Mouse (Mus musculus): ENCODE results near the gene Cmya5. TPM values are rescaled to one million over a fixed set of nuclear protein-coding genes. Genes with fewer than 3 reads are reported as not detected.
A peak's percentile ranks its signal among the peaks of the same experiment; 100 is the strongest.
"Not testable (repeated sequence)": the region's sequence is repeated elsewhere in the genome, so short reads cannot be mapped to it uniquely, and the experiment has no call there.

Gene Cmya5
- 0.11 and 0.14 TPM in 2 replicates for polyA plus RNA-seq (2015; fragmentation: Nextera tagmentation; extraction: Ambion mirVana)

DNA sequence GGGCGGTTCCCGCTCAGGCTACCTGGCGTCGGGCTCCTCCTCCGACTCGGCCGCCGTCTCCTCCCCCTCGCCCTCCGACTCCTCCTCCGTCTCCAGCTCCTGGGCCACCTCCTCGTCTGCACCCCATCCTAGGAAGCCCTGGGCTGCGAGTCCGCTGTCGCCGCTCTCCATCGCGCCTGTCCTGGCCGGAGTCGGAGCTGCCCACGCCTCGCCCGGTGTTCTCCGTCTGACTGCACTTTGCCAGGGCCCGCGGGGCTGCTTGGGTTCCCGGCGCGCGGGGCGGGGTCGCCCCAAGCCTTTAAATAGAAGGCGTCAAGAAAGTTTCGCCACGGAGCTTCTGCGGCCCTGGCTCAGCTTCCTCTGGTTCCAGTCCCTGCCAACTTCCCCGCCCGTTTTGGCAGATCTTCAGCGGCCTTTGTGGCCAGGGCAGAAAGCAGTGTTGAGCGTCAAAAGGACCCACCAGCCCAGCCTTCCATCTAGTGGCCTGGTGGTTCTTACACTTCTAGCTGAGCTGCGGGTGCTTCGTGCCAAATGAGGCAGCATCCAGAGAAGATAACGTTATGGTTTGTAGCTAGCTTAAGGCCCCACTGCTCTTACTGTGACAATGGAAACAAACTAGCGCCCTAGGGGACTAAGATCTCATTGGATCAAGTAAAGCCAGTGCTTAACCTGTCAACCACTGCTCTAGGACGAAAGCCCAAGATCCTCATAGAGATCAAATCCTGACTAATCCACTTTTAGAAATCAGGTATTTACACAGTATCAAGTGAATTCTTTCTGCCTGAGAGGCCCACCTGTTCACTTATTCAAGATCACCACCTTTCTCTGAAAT is at the start of gene Cmya5:
Cmya5 (minus strand) TSS at position 389 of the 832 bp plus-strand sequence.
- peak; percentile 92 for ATAC-seq (ENCODE audit: low read depth)
- H3K9me3 ChIP-seq, result no peaks in the 10 kb centered on the region
- 1% methylated on average over 45 of the region's 45 CpGs for WGBS
- peaks cover 18% of the 10 kb centered on the region for H3K36me3 ChIP-seq
- peak within 1 kb of the TSS; percentile 73 for H3K9ac ChIP-seq
- peak within 1 kb of the TSS; percentile 86 for H3K4me2 ChIP-seq
- 0 out of 2 replicates have a peak within 1 kb of the TSS, but pooled peaks have one; percentile 13 for H3K27ac ChIP-seq (replicated peaks)
- H3K4me3 ChIP-seq, result peak within 1 kb of the TSS; percentile 46
- H3K27me3 ChIP-seq, result no peaks in the 10 kb centered on the region
- H3K4me1 ChIP-seq (replicated peaks), result peaks cover 16% of the 10 kb centered on the region

DNA sequence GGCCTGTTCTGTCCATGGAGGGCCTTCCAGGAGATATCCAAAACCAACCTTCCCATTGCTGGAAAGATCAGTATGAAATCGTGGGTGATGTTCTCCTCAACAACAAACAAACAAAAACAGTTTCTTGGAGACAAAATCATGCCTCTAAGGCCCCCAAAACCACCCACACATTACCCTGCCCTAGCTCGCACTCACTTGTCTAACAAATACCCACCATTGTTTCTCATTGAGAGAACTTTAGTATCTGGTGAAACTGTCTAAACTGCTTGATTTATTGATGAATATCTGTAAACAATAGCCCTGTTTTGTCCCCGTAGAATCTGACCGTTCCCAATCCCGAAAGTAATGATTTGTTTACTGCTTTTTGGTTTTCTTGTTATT is 48.1 kb upstream of the Cmya5 start:
- peak overlapping the region; percentile 97 for H3K9ac ChIP-seq
- H3K36me3 ChIP-seq, result no peaks in the 10 kb centered on the region
- peak overlapping the region; percentile 99 for H3K4me3 ChIP-seq
- no peaks in the 10 kb centered on the region for H3K9me3 ChIP-seq
- H3K4me2 ChIP-seq, result peak overlapping the region; percentile 80
- H3K27me3 ChIP-seq, result no peaks in the 10 kb centered on the region
- H3K4me1 ChIP-seq (replicated peaks), result peaks cover 24% of the 10 kb centered on the region
- peak overlapping the region; percentile 96 for H3K27ac ChIP-seq (replicated peaks)
- 50% methylated on average over 5 of the region's 5 CpGs for WGBS
- peak; percentile 62 for ATAC-seq (ENCODE audit: low read depth)

DNA sequence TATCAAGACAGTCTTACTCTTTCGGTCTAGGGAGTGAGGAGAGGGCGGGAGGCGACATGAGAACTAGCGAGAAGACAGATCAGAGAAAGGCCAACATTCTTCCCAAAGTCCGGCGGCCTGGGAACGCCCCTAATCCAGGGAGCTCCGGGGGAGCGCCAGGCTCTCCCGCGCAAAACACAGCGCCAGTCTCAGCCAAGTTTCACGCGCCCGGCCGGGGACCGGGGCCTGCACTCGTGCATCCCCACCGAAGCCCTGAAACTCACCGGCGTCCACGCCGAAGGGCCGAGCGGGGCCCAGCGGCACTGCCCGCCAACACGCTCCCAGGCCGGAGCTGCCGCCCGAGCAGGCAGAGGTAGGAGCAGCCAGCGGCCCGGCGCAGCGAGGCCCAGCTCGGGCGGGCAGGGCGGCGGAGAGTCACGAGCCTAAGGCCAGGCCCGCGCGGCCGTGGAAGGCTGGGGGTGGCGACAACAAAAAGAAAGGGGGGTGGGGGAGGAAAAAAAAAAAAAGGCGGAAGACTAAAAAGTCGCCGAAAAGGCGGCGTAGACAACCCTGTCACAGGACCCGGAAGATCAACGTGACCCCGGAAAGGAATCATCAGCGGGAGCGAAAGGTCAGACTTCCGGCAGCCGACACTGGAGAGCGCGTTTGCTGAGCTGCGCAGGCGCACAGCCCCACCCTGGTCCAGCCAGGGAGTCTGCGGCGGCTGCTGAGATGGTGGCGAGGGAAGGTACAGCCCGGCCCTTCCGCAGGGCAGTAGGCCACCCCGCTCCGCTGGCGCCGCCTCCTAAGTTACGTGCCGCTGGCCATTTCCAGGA is 47.5 kb upstream of the Cmya5 start, which contains the start of gene Tent2:
Tent2 (minus strand) TSS at position 555 of the 815 bp plus-strand sequence.
- Histone ChIP-seq H3K4me1 (replicated peaks) (peaks cover 24% of the 10 kb centered on the region), H3K9ac (peak within 1 kb of the TSS; percentile 97), H3K36me3 (no peaks in the 10 kb centered on the region), H3K4me2 (peak within 1 kb of the TSS; percentile 80), H3K4me3 (peak within 1 kb of the TSS; percentile 99), H3K27ac (replicated peaks) (peak within 1 kb of the TSS; percentile 96), H3K9me3 (no peaks in the 10 kb centered on the region), H3K27me3 (no peaks in the 10 kb centered on the region)
- peak; percentile 99 for ATAC-seq (ENCODE audit: low read depth)
- WGBS, result under 1% methylated on average over 71 of the region's 72 CpGs

DNA sequence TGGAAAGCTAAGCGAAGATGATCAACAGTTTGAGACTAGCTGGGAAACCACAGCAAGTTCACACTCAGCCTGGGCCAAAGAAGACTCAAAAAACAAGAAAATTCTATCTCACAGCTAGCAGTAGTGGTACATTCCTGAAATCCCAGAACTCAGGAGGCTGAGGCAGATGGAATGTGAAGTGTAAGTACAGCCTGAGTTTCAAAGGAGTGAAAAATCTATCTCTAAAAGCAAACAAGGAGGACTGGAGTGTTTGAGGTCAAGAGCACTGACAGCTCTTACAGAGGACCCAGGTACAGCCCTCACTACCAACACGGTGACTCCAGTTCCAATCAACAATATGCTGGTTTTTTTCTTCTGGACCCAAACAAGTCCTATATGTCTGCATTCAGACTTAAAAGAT is 44.9 kb upstream of the Cmya5 start:
- H3K4me1 ChIP-seq (replicated peaks), result peaks cover 24% of the 10 kb centered on the region
- no peaks in the 10 kb centered on the region for H3K27me3 ChIP-seq
- no peak overlapping the region for H3K4me3 ChIP-seq
- 91% methylated on average over 2 of the region's 2 CpGs for WGBS
- no peak overlapping the region for H3K4me2 ChIP-seq
- no peak for ATAC-seq (ENCODE audit: low read depth)
- H3K9me3 ChIP-seq, result no peaks in the 10 kb centered on the region
- H3K36me3 ChIP-seq, result 0 out of 2 replicates have a peak, but pooled peaks cover 6% of the 10 kb centered on the region
- H3K27ac ChIP-seq (replicated peaks), result no peak overlapping the region
- H3K9ac ChIP-seq, result 0 out of 2 replicates have a peak overlapping the region, but pooled peaks have one; percentile 38

DNA sequence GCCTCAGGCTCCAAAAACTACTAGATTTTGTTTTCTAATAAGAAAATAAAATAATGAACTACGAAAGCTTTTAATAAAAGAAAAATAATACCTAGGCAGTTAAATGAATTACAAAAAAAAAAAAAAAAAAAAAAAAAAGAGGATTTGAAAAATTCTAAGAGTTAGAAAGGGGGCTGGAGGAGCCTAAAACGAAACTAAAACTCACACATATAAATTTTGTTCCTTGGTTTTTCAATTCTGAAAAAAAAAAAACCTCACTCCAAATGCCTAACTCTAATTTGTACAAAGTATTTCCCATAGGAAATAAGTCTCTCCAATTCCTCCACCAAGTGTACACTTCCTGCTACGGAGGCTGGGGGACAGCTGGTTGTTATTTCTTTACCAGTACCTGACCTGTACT is 44.2 kb upstream of the Cmya5 start:
- Histone ChIP-seq H3K9me3 (no peaks in the 10 kb centered on the region), H3K27me3 (no peaks in the 10 kb centered on the region), H3K4me1 (replicated peaks) (peaks cover 24% of the 10 kb centered on the region), H3K9ac (no peak overlapping the region), H3K36me3 (peaks cover 10% of the 10 kb centered on the region; the same call in 1 of the 2 replicates), H3K4me3 (no peak overlapping the region), H3K4me2 (no peak overlapping the region), H3K27ac (replicated peaks) (no peak overlapping the region)
- 88% methylated on average over 3 of the region's 3 CpGs for WGBS
- no peak for ATAC-seq (ENCODE audit: low read depth)

DNA sequence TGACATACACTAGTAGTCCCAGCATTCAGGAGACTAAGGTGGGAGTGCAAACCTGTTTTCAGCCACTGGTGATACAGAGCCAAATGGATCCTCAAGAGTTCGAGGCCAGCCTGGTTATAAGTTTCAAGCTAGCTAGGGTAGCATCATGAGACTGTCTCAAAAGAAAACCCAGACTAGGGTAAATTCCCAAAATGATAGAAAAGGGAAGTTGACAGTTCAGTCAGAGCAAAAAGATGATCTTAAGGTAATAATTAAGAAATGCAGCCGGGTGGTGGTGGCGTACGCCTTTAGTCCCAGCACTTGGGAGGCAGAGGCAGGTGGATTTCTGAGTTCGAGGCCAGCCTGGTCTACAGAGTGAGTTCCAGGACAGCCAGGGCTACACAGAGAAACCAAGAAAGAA is 43.3 kb upstream of the Cmya5 start:
- not testable (repeated sequence) for H3K9ac ChIP-seq; H3K27me3 ChIP-seq; H3K4me2 ChIP-seq; ATAC-seq (ENCODE audit: low read depth); H3K4me3 ChIP-seq; H3K27ac ChIP-seq (replicated peaks); H3K9me3 ChIP-seq
- H3K36me3 ChIP-seq, result peaks cover 19% of the 10 kb centered on the region
- WGBS, result 98% methylated on average over 5 of the region's 5 CpGs
- peaks cover 23% of the 10 kb centered on the region for H3K4me1 ChIP-seq (replicated peaks)

DNA sequence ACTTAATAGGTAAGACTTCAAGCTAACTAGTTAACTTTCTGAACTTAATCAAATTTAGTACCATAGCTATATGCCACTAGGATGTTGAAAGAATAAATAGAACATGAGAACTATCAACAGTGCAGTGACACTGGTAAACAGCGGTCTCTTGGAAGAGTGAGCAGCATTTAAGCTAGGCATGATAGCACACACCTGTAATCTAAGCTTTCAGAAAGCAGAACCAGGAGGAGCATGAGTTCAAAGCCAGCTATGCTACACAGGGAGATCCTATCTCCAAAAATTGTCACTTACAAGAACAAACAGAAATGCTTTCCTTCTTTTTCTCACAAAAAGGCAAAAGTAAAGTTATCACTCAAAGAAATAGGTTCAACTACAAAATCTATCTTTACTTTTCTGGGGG is 35.8 kb upstream of the Cmya5 start:
- no peak overlapping the region for H3K9ac ChIP-seq
- ATAC-seq (ENCODE audit: low read depth), result no peak
- no peaks in the 10 kb centered on the region for H3K27me3 ChIP-seq
- H3K4me3 ChIP-seq, result no peak overlapping the region
- no peaks in the 10 kb centered on the region for H3K4me1 ChIP-seq (replicated peaks)
- no peak overlapping the region for H3K4me2 ChIP-seq
- H3K27ac ChIP-seq (replicated peaks), result no peak overlapping the region
- H3K9me3 ChIP-seq, result no peaks in the 10 kb centered on the region
- 100% methylated on average over 1 of the region's 1 CpGs for WGBS
- peaks cover 34% of the 10 kb centered on the region for H3K36me3 ChIP-seq

DNA sequence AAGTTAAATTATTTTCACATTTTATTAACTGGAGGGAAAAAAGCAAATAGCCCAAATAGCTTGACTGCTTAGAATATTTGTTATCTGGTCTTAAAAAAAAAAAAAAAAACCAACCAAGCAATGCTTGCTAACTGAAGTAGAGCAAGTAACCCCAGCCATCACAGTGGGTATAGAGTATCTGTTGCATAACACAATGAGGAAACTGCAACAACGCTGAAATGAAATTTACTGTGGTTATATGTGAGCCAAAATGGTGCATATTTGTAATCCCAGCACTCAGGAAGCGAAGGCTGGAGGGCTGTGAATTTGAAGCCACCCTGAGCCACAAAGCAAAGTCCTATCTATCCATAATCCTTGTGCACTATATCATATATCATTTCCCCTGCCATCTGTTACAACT is 35.0 kb upstream of the Cmya5 start:
- H3K4me2 ChIP-seq, result no peak overlapping the region
- H3K4me3 ChIP-seq, result no peak overlapping the region
- no peaks in the 10 kb centered on the region for H3K9me3 ChIP-seq
- 93% methylated on average over 2 of the region's 2 CpGs for WGBS
- no peaks in the 10 kb centered on the region for H3K4me1 ChIP-seq (replicated peaks)
- H3K27me3 ChIP-seq, result no peaks in the 10 kb centered on the region
- no peak overlapping the region for H3K27ac ChIP-seq (replicated peaks)
- H3K9ac ChIP-seq, result no peak overlapping the region
- no peak for ATAC-seq (ENCODE audit: low read depth)
- H3K36me3 ChIP-seq, result peaks cover 33% of the 10 kb centered on the region

DNA sequence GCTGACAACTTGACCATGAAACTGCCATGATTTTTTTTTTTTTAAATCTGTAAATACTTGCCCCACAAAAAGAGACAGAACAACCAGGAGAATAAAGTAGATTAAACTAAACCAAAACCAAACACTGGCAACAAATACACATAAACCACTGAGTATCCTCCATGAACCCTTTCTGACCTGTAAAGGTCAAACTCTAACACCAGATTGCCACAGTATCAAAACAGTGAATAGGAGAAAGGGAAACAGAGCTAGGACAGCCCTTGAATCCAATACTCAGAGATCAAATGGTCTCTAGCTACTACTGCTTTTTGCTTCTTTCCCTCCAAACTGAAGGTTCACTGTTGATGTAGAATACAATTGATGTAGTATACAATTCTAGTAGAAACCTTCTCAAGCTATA is 33.0 kb upstream of the Cmya5 start:
- H3K9me3 ChIP-seq, result no peaks in the 10 kb centered on the region
- no peak overlapping the region for H3K4me3 ChIP-seq
- no peaks in the 10 kb centered on the region for H3K27me3 ChIP-seq
- no peak overlapping the region for H3K9ac ChIP-seq
- no peak overlapping the region for H3K4me2 ChIP-seq
- no peak for ATAC-seq (ENCODE audit: low read depth)
- peaks cover 29% of the 10 kb centered on the region for H3K36me3 ChIP-seq
- no peaks in the 10 kb centered on the region for H3K4me1 ChIP-seq (replicated peaks)
- H3K27ac ChIP-seq (replicated peaks), result no peak overlapping the region

DNA sequence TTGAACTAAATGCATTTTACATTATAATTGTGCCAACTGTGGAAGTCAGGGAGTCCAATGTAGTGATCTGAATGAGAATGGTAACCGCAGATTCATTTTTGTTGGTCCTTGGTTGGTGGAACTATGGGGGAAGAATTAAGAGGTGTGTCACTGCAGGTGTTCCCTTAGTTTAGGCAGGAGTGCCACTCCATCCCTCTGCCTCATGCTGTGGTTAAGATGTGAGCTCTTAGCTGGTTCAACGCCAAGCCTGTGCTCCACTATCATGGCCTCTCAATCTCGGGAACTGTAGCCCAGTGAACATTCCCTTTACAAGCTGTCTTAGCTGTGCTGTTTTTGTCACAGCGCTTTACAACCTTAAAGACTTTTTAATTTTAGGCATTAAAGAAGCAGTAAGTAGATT is 18.8 kb upstream of the Cmya5 start:
- Histone ChIP-seq H3K36me3 (peaks cover 46% of the 10 kb centered on the region), H3K4me3 (no peak overlapping the region), H3K4me2 (no peak overlapping the region), H3K27me3 (no peaks in the 10 kb centered on the region), H3K9ac (no peak overlapping the region), H3K27ac (replicated peaks) (no peak overlapping the region), H3K9me3 (no peaks in the 10 kb centered on the region), H3K4me1 (replicated peaks) (no peaks in the 10 kb centered on the region)
- WGBS, result 96% methylated on average over 4 of the region's 4 CpGs
- ATAC-seq (ENCODE audit: low read depth), result no peak

DNA sequence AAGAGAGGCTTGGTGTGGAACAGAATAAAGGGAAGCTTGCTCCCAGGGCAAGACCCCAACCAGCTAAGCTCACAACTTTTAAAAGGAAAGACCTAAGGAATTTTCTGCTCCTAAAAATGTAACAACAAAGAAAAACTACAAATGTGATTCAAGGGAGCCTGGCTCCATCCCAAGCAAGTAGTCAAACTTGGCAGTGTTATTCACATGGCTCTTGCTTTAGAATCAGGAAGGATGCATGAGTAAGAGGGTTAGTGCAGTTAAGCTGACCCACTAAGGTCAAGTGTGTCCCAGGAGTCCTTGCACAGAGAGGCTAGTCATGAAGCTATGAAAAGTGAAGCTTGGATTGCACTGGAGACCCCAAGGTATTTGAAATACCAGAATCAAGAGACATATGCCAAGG is 17.9 kb upstream of the Cmya5 start:
- no peaks in the 10 kb centered on the region for H3K9me3 ChIP-seq
- no peak overlapping the region for H3K4me2 ChIP-seq
- no peak overlapping the region for H3K9ac ChIP-seq
- ATAC-seq (ENCODE audit: low read depth), result no peak
- no peak overlapping the region for H3K4me3 ChIP-seq
- peaks cover 45% of the 10 kb centered on the region for H3K36me3 ChIP-seq
- no peaks in the 10 kb centered on the region for H3K4me1 ChIP-seq (replicated peaks)
- H3K27ac ChIP-seq (replicated peaks), result no peak overlapping the region
- no peaks in the 10 kb centered on the region for H3K27me3 ChIP-seq

DNA sequence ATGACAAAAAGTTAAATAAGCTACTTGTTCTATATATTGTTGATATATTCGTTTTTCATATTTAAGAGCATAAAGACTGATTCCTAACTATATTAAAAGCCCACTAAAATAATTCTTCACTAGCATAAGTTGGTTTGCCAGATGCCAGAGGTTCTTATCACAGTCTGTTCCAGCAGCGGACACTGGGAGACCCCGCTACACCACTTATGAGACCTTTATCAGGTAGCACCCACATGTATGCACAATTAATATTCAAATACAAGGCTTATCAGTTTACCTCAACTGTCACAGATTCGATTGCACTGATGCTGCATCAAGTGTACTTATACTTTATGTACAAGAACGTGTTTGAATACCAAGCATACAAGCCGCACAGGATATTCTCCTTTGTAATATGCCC is 13.7 kb upstream of the Cmya5 start:
- peaks cover 34% of the 10 kb centered on the region for H3K36me3 ChIP-seq
- no peaks in the 10 kb centered on the region for H3K4me1 ChIP-seq (replicated peaks)
- no peak for ATAC-seq (ENCODE audit: low read depth)
- H3K9me3 ChIP-seq, result no peaks in the 10 kb centered on the region
- no peak overlapping the region for H3K9ac ChIP-seq
- H3K27me3 ChIP-seq, result no peaks in the 10 kb centered on the region
- H3K4me3 ChIP-seq, result no peak overlapping the region
- 95% methylated on average over 6 of the region's 6 CpGs for WGBS
- H3K27ac ChIP-seq (replicated peaks), result no peak overlapping the region
- H3K4me2 ChIP-seq, result no peak overlapping the region

Measured in neural tube, embryonic 13.5 days (tissue).